Mouse (Mus musculus): ENCODE results near the gene Capn1.

- no peak for TF ChIP-seq POLR2A (IDR thresholded peaks at IDR 0.05; ENCODE audit: borderline replicate concordance, extremely low read depth, low read depth, low read length)
- TF ChIP-seq CTCF (IDR thresholded peaks at IDR 0.05; ENCODE audit: insufficient read depth, low read length) = no peak
Measured at GRCm38 (mm10) chr19:5965910-5966309, 49.8 kb downstream of the Capn1 start.

All from lung, adult 2 months (tissue).